Mouse (Mus musculus): ENCODE results near the gene Sart1.
A peak's percentile ranks its signal among the peaks of the same experiment; 100 is the strongest.
"Not testable (repeated sequence)": the region's sequence is repeated elsewhere in the genome, so short reads cannot be mapped to it uniquely, and the experiment has no call there.

The Sart1 gene

DNA sequence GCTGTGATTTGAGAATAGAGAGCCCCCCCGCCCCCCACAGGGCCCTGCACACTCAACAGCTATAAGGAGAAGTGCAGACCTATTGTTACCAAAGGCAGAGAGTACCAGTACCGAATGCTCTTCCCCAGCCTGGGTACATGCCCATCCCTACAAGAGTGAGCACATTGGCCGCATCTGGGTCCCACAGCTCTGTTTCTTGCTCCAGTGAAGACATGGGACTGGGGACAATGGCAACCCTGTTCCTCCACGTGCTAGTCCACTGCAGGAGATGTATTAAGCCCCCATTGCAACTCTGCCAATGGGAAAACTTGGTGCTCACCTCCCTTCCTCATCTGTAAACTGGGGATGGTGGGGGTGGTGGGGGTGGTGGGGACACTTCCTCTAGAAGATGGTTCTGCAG is 25.3 kb upstream of the Sart1 start:
- DNase-seq, result no peak

DNA sequence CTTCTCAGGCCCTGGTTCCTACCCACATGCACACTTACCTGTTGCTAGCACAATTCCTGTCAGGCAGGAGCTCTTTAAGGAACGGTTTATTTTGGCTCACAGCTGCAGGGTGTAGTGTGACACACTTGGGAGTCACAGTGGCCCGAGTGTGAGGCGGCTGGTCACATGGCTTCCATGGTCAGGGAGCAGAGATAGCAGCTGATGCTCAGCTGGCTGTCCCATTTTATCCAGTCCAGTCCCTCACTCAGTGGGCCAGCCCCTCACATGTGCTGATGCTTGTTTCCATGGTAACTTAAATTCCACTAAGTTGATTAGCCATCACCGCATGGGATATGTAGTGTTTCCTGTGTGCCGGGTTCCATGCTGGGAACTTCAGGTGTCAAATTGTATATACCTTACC is 23.5 kb upstream of the Sart1 start:
- no peak for DNase-seq

GRCm38 (mm10) chr19:5410641-5411040 is 22.1 kb upstream of the Sart1 start:
- DNase-seq, result no peak

GRCm38 (mm10) chr19:5409068-5409467 is 20.6 kb upstream of the Sart1 start:
- DNase-seq, result no peak

- no peak for DNase-seq
Observed at GRCm38 (mm10) chr19:5408057-5409001, 19.8 kb upstream of the Sart1 start.

DNA sequence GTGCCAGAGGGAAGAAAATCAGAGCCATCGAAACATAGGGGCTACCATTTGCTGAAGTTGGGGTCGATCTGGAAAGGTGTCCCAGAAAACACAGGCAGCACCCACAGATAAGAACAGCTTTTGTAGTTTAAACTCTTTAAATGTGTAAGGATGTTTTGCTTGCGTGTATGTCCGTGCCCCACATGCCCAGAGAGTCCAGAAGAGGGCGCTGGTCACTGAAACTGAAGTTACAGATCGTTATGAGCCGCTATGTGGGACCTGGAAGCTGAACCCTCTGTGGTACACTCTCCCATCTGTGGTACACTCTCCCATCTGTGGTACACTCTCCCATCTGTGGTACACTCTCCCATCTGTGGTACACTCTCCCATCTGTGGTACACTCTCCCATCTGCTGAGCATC is 18.6 kb upstream of the Sart1 start:
- peak; percentile 35 to 60 for DNase-seq

DNA sequence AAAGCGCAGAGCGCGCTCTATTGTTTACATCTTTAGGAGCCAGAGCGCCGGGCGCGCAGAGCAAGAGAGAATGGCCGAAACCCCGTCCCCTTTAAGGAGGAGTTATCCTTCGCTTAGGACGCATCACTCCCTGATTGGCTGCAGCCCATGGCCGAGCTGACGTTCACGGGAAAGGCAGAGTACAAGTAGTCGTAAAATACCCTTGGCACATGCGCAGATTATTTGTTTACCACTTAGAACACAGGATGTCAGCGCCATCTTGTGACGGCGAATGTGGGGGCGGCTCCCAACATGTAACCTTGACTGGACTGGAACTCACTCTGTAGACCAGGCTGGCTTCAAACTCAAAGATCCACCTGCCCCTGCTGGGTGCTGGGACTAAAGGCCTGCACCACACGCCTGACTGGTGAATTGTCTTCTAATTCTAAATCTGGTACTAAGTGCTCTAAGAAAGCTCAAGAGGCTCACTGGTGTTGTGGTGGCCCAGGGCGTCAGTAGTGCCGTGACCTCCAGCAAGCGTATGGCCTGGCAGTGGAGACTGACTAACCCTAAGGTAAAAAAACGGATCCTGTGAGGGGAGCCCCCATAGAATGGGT is 18.1 kb upstream of the Sart1 start:
- not testable (repeated sequence) for DNase-seq

DNA sequence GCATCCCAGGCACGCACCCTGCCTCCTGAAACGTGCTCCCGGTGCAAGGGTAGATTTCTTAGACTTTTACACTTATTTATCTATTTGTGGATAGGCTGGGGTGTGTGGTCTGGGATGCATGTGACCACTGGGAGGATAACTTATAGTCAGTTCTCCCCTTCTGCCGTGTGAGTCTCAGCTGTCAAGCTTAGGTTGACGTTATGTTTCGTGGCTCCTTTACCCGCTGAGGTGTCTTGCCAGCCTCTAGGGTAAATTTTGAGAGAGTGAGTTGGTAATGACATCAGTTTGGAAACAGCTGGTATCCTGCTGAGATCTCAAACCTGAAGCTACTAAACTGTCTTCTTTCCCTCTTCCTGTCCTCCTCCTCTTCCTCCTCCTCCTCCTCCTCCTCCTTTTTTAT is 17.4 kb upstream of the Sart1 start:
- no peak for DNase-seq

GRCm38 (mm10) chr19:5402293-5402692 is 13.8 kb upstream of the Sart1 start, which contains the start of gene Tsga10ip:
Gene Tsga10ip (minus strand): TSS chr19:5402526.
- DNase-seq, result no peak

- DNase-seq, result not testable (repeated sequence)
Observed at GRCm38 (mm10) chr19:5401073-5401472, 12.6 kb upstream of the Sart1 start.

DNA sequence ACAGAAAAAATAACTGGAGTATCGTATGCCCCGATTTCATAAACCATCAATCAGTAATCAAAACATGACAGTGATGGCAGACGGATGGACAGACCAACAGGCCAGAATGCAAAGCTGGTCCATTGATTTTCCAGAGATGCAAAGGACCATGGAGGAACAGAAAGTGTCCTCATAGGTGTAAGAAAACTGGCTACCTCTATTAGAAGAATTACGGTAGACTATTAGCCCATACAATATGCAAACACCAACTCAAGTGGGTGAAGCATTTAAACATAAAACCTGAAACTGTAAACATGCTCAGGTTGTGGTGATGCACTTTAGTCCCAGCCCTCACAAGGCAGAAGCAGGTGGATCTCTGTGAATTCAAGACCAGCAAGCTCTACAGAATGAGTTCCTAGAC is 6.9 kb upstream of the Sart1 start:
- no peak for DNase-seq

GRCm38 (mm10) chr19:5394168-5394567 is 5.7 kb upstream of the Sart1 start:
- no peak for DNase-seq

- no peak for DNase-seq
Observed at GRCm38 (mm10) chr19:5392892-5393291, 4.4 kb upstream of the Sart1 start.

DNA sequence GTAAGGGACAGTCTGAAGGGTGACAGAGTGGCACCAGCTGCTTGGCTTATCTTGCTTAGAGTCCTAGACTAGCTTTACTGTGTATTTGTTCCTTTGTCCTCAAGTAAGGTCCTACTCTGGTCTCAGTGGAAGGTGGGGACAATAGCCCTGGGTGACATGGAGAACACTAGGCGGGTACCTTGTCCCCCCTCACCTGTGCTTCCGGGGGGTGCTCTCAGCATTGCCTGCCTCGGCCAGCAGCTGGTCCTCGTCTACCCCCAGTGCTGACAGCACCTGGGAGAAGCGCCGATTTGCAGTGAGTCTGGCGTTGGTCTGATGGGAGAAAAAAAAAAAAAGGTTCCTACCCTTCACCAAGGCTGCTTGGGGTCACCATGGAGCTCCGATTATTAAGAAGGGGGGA is 1.9 kb upstream of the Sart1 start:
- peak in 1 of 2 experiments; percentile 38 for DNase-seq

- DNase-seq, result peak; percentile 69 to 83
Observed at GRCm38 (mm10) chr19:5389647-5390046, 1.1 kb upstream of the Sart1 start.

DNA sequence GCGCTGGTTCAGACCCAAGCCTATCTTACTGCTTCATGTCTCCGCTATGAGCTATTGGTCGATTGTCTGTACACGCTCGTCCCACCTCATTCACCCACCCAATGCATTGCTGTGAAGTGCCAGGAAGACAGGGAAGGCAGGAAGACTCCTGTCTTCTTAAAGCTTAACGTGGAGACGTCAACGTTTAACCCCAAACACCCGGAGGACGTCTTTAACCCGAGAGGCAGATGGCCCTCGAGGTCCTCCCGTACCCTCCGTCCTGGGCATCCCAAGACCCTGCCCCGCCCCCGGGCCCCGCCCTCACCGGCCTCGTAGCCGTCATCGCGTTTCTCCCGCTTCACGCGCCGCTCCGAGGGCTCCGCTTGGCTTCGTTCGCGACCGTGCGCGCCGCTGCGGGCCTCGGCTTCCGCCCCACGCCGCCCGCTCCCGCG is 477 bp downstream of the Sart1 start:
- no peak for DNase-seq

- no peak for DNase-seq
Observed at GRCm38 (mm10) chr19:5384715-5385114, 3.8 kb downstream of the Sart1 start.

GRCm38 (mm10) chr19:5383326-5383725 is 5.2 kb downstream of the Sart1 start:
- no peak for DNase-seq

GRCm38 (mm10) chr19:5377446-5377845 is 11.1 kb downstream of the Sart1 start:
- DNase-seq, result no peak

- DNase-seq, result no peak
Observed at GRCm38 (mm10) chr19:5374748-5375147, 13.8 kb downstream of the Sart1 start.

GRCm38 (mm10) chr19:5374177-5374576 is 14.3 kb downstream of the Sart1 start:
- DNase-seq, result no peak

DNA sequence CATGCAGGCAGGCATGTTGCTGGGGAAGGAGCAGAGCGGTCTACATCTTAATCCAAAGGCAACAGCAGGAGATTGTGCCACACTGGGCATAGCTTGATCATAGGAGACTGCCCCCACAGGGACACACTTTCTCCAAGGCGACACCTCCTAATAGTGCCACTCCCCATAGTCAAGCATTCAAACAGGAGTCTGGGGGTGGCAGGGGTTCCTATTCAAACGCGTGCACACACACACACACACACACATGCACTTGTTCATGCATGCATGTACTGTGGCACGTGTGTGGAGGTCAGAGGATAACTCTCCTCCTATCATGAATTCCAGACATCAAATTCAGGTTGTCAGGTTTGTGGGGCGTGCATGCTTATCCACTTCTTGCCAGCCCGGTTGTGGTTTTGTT is 15.8 kb downstream of the Sart1 start:
- no peak for DNase-seq

DNA sequence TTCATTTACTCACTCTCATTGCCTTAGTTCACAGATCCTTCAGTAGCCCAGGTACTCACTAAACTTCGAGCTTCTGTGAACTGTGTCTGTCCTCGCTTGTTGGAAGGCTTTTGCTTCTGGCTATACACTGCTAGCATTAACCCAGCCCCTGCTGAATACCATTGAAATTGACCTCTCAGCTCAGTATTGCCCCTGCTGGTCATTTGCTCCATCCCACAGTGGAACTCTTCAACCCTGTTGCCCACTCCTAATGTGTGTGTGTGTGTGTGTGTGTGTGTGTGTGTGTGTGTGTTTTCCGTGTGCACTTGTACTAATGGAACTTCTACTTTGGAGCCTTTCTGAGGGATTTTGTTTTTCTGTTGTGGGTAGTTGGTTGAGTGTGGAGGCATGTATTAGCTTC is 17.6 kb downstream of the Sart1 start:
- DNase-seq, result no peak

GRCm38 (mm10) chr19:5367455-5367854 is 21.0 kb downstream of the Sart1 start:
- DNase-seq, result no peak

Measured in thymus, adult 18-20 months (tissue).